Mouse (Mus musculus): ENCODE measurements around the gene Batf. TPM values are rescaled to one million over a fixed set of nuclear protein-coding genes. Genes with fewer than 3 reads are reported as not detected.
A peak's percentile ranks its signal among the peaks of the same experiment; 100 is the strongest.

Gene Batf
- polyA plus RNA-seq, 1 experiment: 2.2 TPM

- peak within 1 kb of the TSS; percentile 46 for H3K4me3 ChIP-seq (ENCODE audit: insufficient read depth, low read length)
- no peak within 1 kb of the TSS for H3K27ac ChIP-seq (ENCODE audit: insufficient read depth, low read length)
- peak; percentile 76 for TF ChIP-seq POLR2A (IDR thresholded peaks at IDR 0.05; ENCODE audit: low read depth, low read length)
- TF ChIP-seq CTCF (IDR thresholded peaks at IDR 0.05; ENCODE audit: borderline replicate concordance, insufficient read depth, low read length): peak; percentile 97
- no peaks in the 10 kb centered on the region for H3K4me1 ChIP-seq (ENCODE audit: control insufficient read depth, insufficient read depth, low read length)
Observed at GRCm38 (mm10) chr12:85745827-85746695, 59.6 kb downstream of the Batf start, which contains the start of gene Flvcr2. TSS of gene Flvcr2 (plus strand) at chr12:85746539.

GRCm38 (mm10) chr12:85746696-85747219, 60.3 kb downstream of the Batf start:
- Histone ChIP-seq H3K4me3 (ENCODE audit: insufficient read depth, low read length) (peak overlapping the region; percentile 42), H3K4me1 (ENCODE audit: control insufficient read depth, insufficient read depth, low read length) (no peaks in the 10 kb centered on the region)
- TF ChIP-seq CTCF (IDR thresholded peaks at IDR 0.05; ENCODE audit: borderline replicate concordance, insufficient read depth, low read length) (no peak), POLR2A (IDR thresholded peaks at IDR 0.05; ENCODE audit: low read depth, low read length) (no peak)

GRCm38 (mm10) chr12:85747343-85747742, 60.9 kb downstream of the Batf start:
- no peak overlapping the region for H3K4me3 ChIP-seq (ENCODE audit: insufficient read depth, low read length)
- H3K4me1 ChIP-seq (ENCODE audit: control insufficient read depth, insufficient read depth, low read length): no peaks in the 10 kb centered on the region
- TF ChIP-seq CTCF (IDR thresholded peaks at IDR 0.05; ENCODE audit: borderline replicate concordance, insufficient read depth, low read length): no peak
- no peak overlapping the region for H3K27ac ChIP-seq (ENCODE audit: insufficient read depth, low read length)

More at GRCm38 (mm10) chr12:85746696-85747219, 60.3 kb downstream of the Batf start:
- H3K27ac ChIP-seq (ENCODE audit: insufficient read depth, low read length): no peak overlapping the region

- TF ChIP-seq CTCF (IDR thresholded peaks at IDR 0.05; ENCODE audit: borderline replicate concordance, insufficient read depth, low read length) (no peak), POLR2A (IDR thresholded peaks at IDR 0.05; ENCODE audit: low read depth, low read length) (no peak)
- Histone ChIP-seq H3K4me3 (ENCODE audit: insufficient read depth, low read length) (no peak overlapping the region), H3K4me1 (ENCODE audit: control insufficient read depth, insufficient read depth, low read length) (no peaks in the 10 kb centered on the region), H3K27ac (ENCODE audit: insufficient read depth, low read length) (no peak overlapping the region)
Observed at GRCm38 (mm10) chr12:85749861-85750260, 63.4 kb downstream of the Batf start.

GRCm38 (mm10) chr12:85752116-85752515, 65.6 kb downstream of the Batf start:
- Histone ChIP-seq H3K4me1 (ENCODE audit: control insufficient read depth, insufficient read depth, low read length) (no peaks in the 10 kb centered on the region), H3K4me3 (ENCODE audit: insufficient read depth, low read length) (no peak overlapping the region), H3K27ac (ENCODE audit: insufficient read depth, low read length) (no peak overlapping the region)
- no peak for TF ChIP-seq POLR2A (IDR thresholded peaks at IDR 0.05; ENCODE audit: low read depth, low read length)
- no peak for TF ChIP-seq CTCF (IDR thresholded peaks at IDR 0.05; ENCODE audit: borderline replicate concordance, insufficient read depth, low read length)

GRCm38 (mm10) chr12:85753223-85753622, 66.8 kb downstream of the Batf start:
- no peaks in the 10 kb centered on the region for H3K4me1 ChIP-seq (ENCODE audit: control insufficient read depth, insufficient read depth, low read length)
- TF ChIP-seq POLR2A (IDR thresholded peaks at IDR 0.05; ENCODE audit: low read depth, low read length) (no peak), CTCF (IDR thresholded peaks at IDR 0.05; ENCODE audit: borderline replicate concordance, insufficient read depth, low read length) (no peak)
- H3K27ac ChIP-seq (ENCODE audit: insufficient read depth, low read length): no peak overlapping the region
- H3K4me3 ChIP-seq (ENCODE audit: insufficient read depth, low read length): no peak overlapping the region

GRCm38 (mm10) chr12:85754611-85755265, 68.3 kb downstream of the Batf start:
- TF ChIP-seq CTCF (IDR thresholded peaks at IDR 0.05; ENCODE audit: borderline replicate concordance, insufficient read depth, low read length) (no peak), POLR2A (IDR thresholded peaks at IDR 0.05; ENCODE audit: low read depth, low read length) (no peak)
- no peak overlapping the region for H3K4me3 ChIP-seq (ENCODE audit: insufficient read depth, low read length)
- no peak overlapping the region for H3K27ac ChIP-seq (ENCODE audit: insufficient read depth, low read length)
- H3K4me1 ChIP-seq (ENCODE audit: control insufficient read depth, insufficient read depth, low read length): no peaks in the 10 kb centered on the region

GRCm38 (mm10) chr12:85756455-85756854, 70.0 kb downstream of the Batf start:
- Histone ChIP-seq H3K4me1 (ENCODE audit: control insufficient read depth, insufficient read depth, low read length) (no peaks in the 10 kb centered on the region), H3K4me3 (ENCODE audit: insufficient read depth, low read length) (no peak overlapping the region), H3K27ac (ENCODE audit: insufficient read depth, low read length) (no peak overlapping the region)
- TF ChIP-seq CTCF (IDR thresholded peaks at IDR 0.05; ENCODE audit: borderline replicate concordance, insufficient read depth, low read length) (no peak), POLR2A (IDR thresholded peaks at IDR 0.05; ENCODE audit: low read depth, low read length) (no peak)

GRCm38 (mm10) chr12:85757074-85757473, 70.6 kb downstream of the Batf start:
- TF ChIP-seq CTCF (IDR thresholded peaks at IDR 0.05; ENCODE audit: borderline replicate concordance, insufficient read depth, low read length) (no peak), POLR2A (IDR thresholded peaks at IDR 0.05; ENCODE audit: low read depth, low read length) (no peak)
- Histone ChIP-seq H3K27ac (ENCODE audit: insufficient read depth, low read length) (no peak overlapping the region), H3K4me3 (ENCODE audit: insufficient read depth, low read length) (no peak overlapping the region), H3K4me1 (ENCODE audit: control insufficient read depth, insufficient read depth, low read length) (no peaks in the 10 kb centered on the region)

Other genes starting within 250 kb of the Batf start
- 5.4 and 9.3 TPM in 2 replicates for gene Fos, start 212.8 kb upstream of the Batf start, polyA plus RNA-seq (2011; ENCODE audit: insufficient read length, low read depth, missing spikeins)
- 63.9 and 73.7 TPM in 2 replicates for gene Jdp2, start 87.6 kb upstream of the Batf start, polyA plus RNA-seq (2011; ENCODE audit: insufficient read length, low read depth, missing spikeins)
- 1.6 and 2.1 TPM in 2 replicates for gene Flvcr2, start 59.9 kb downstream of the Batf start, polyA plus RNA-seq (2011; ENCODE audit: insufficient read length, low read depth, missing spikeins)
- gene Erg28, start 137.9 kb downstream of the Batf start, polyA plus RNA-seq (2011; ENCODE audit: insufficient read length, low read depth, missing spikeins): 106 and 150 TPM in 2 replicates
- gene Ttll5, start 138.0 kb downstream of the Batf start, polyA plus RNA-seq (2011; ENCODE audit: insufficient read length, low read depth, missing spikeins): 21.0 and 23.0 TPM in 2 replicates